ENCODE assay signal across 9 mouse cellular contexts in genomic region chr6:67113686-67114278, GRCm38 (mm10).
DNase-seq lines count a peak whose midpoint lies in the region; ATAC-seq and TF ChIP-seq lines count a peak whose summit lies in the region.
"Had no signal": no experiment of that assay in that cellular context is flagged by ENCODE, and none has a peak within 500 bp of the region (broad histone marks: within the 10 kb centered on the region; RNA-seq: fewer than 3 reads in every experiment).

No protein-coding gene starts in this region.

- no peaks in the 10 kb centered on the region for H3K9me3 ChIP-seq in hindbrain, embryonic 15.5 days
- H3K9me3 ChIP-seq in midbrain, embryonic 16.5 days (replicated peaks; ENCODE audit: control insufficient read depth, low read length, poor library complexity, severe bottlenecking): no peaks in the 10 kb centered on the region

- TF ChIP-seq CTCF in thymus, adult 2 months (IDR thresholded peaks at IDR 0.05; ENCODE audit: borderline replicate concordance, control insufficient read depth, extremely low read depth, insufficient read depth, low read length, poor library complexity): no peak

- peak overlapping the region; percentile 60 for H3K4me2 ChIP-seq in hindbrain, embryonic 15.5 days
- H3K4me2 ChIP-seq in midbrain, embryonic 16.5 days (ENCODE audit: low read length): peak overlapping the region; percentile 59

- TF ChIP-seq POLR2A in thymus, adult 2 months (IDR thresholded peaks at IDR 0.05; ENCODE audit: control insufficient read depth, extremely low read depth, insufficient read depth, low read length, poor library complexity): no peak

- 80% methylated on average over 26 of the region's 26 CpGs for WGBS in thymus, adult 2 months
- WGBS in hindbrain, embryonic 15.5 days: 10% methylated on average over 26 of the region's 26 CpGs
- WGBS in midbrain, embryonic 16.5 days: 9% methylated on average over 26 of the region's 26 CpGs

- H3K36me3 ChIP-seq in thymus, adult 2 months (ENCODE audit: control insufficient read depth, insufficient read depth, low read length): no peaks in the 10 kb centered on the region
- H3K36me3 ChIP-seq in hindbrain, embryonic 15.5 days: no peaks in the 10 kb centered on the region
- H3K36me3 ChIP-seq in midbrain, embryonic 16.5 days (ENCODE audit: control insufficient read depth, insufficient read depth, low read length): no peaks in the 10 kb centered on the region

- H3K4me1 ChIP-seq in thymus, adult 2 months (replicated peaks; ENCODE audit: control insufficient read depth, insufficient read depth, low read length): peaks cover 9% of the 10 kb centered on the region
- H3K4me1 ChIP-seq in hindbrain, embryonic 15.5 days (replicated peaks): 0 out of 2 replicates have a peak, but pooled peaks cover 5% of the 10 kb centered on the region
- H3K4me1 ChIP-seq in midbrain, embryonic 16.5 days (ENCODE audit: control insufficient read depth, insufficient read depth, low read length): peaks cover 6% of the 10 kb centered on the region; the same call in 1 of the 2 replicates

- peak; percentile 57; the same call in 1 of the 2 replicates for ATAC-seq in hindbrain, embryonic 15.5 days (ENCODE audit: low FRiP score, low read depth)
- ATAC-seq in midbrain, embryonic 16.5 days: peak; percentile 58

- H3K27ac ChIP-seq in thymus, adult 2 months (ENCODE audit: control insufficient read depth, insufficient read depth, low read length): no peak overlapping the region
- H3K27ac ChIP-seq in hindbrain, embryonic 15.5 days (replicated peaks): no peak overlapping the region
- H3K27ac ChIP-seq in midbrain, embryonic 16.5 days (ENCODE audit: low read length): no peak overlapping the region
- H3K27ac ChIP-seq: macrophage had no signal

- peak; percentile 42 for DNase-seq in thymus, postnatal 14 days
- no peak for DNase-seq in thymus, adult 2 months
- peak; percentile 15 for DNase-seq in liver
- DNase-seq in layer of hippocampus, adult 9-11 months: no peak
- DNase-seq in frontal cortex, postnatal 10 days (ENCODE audit: low spot score in 2 of 2): no peak
- no peak for DNase-seq in T-cell, adult 2 months (ENCODE audit: low spot score)

- H3K27me3 ChIP-seq in thymus, adult 2 months (ENCODE audit: control insufficient read depth, insufficient read depth, low read length): no peaks in the 10 kb centered on the region
- H3K27me3 ChIP-seq in hindbrain, embryonic 15.5 days: 0 out of 2 replicates have a peak, but pooled peaks cover 2% of the 10 kb centered on the region
- no peaks in the 10 kb centered on the region for H3K27me3 ChIP-seq in midbrain, embryonic 16.5 days (ENCODE audit: control insufficient read depth, insufficient read depth, low read depth, low read length)

- H3K9ac ChIP-seq in hindbrain, embryonic 15.5 days: peak overlapping the region; percentile 9; the same call in 1 of the 2 replicates
- H3K9ac ChIP-seq in midbrain, embryonic 16.5 days (ENCODE audit: low read depth, low read length): peak overlapping the region; percentile 37

- H3K4me3 ChIP-seq in thymus, adult 2 months (ENCODE audit: control insufficient read depth, insufficient read depth, low read length): no peak overlapping the region
- peak overlapping the region; percentile 32 for H3K4me3 ChIP-seq in hindbrain, embryonic 15.5 days
- peak overlapping the region; percentile 31 for H3K4me3 ChIP-seq in midbrain, embryonic 16.5 days (ENCODE audit: low read depth, low read length)

Comparison
In these comparisons a context has a peak if more than half of its experiments do, and no peak if none do; other contexts are left out.
1. DNase-seq: peak in thymus, postnatal 14 days (single experiment) and liver (single experiment); none in thymus, adult 2 months (single experiment), layer of hippocampus, adult 9-11 months (single experiment), frontal cortex, postnatal 10 days (0 of 2) and T-cell, adult 2 months (single experiment).